Mouse (Mus musculus) myocyte (in vitro differentiated cells): ENCODE results near the gene Myo1e. TPM values are rescaled to one million over a fixed set of nuclear protein-coding genes. Genes with fewer than 3 reads are reported as not detected.
A peak's percentile ranks its signal among the peaks of the same experiment; 100 is the strongest.

Experiments
- H3K27me3 ChIP-seq: one replicate; pipeline ENCODE4 v1.6.1; 2011; ENCODE audit not compliant: control insufficient read depth, insufficient read depth, insufficient read length
- H3K36me3 ChIP-seq: one replicate; pipeline ENCODE4 v1.6.1; 2011; ENCODE audit not compliant: control insufficient read depth, insufficient read depth
- H3K4me2 ChIP-seq: one replicate; pipeline ENCODE4 v1.6.1; 2011; ENCODE audit warnings: low read depth, control low read depth
- H3K4me3 ChIP-seq: one replicate; pipeline ENCODE4 v1.5.1; 2011; ENCODE audit warnings: mild to moderate bottlenecking, control low read depth, moderate library complexity
- H3K79me2 ChIP-seq: one replicate; pipeline ENCODE4 v1.6.1; 2011; ENCODE audit not compliant: control insufficient read depth, insufficient read depth
- H3ac ChIP-seq: one replicate; pipeline ENCODE4 v1.6.1; 2011; ENCODE audit not compliant: control insufficient read depth, insufficient read length
- CEBPB ChIP-seq: IDR thresholded peaks from 2 replicates; pipeline ENCODE4 v1.6.1; 2011; ENCODE audit warnings: mild to moderate bottlenecking, moderate library complexity; ENCODE audit not compliant: poor library complexity, insufficient read depth, severe bottlenecking
- E2F4 ChIP-seq: IDR thresholded peaks from one replicate; pipeline ENCODE4 v1.6.1; 2011; ENCODE audit warnings: mild to moderate bottlenecking, control low read depth, moderate library complexity; ENCODE audit not compliant: insufficient read depth
- MAX ChIP-seq: IDR thresholded peaks from one replicate; pipeline ENCODE4 v1.6.1; 2011; ENCODE audit warnings: low read depth, mild to moderate bottlenecking, control low read depth
- MYOD1 ChIP-seq, 3 experiments: IDR thresholded peaks; one replicate each; pipeline ENCODE4 v1.6.1; 2011; ENCODE audit warnings: control low read depth in 2 of 3, low read depth in 2 of 3, mild to moderate bottlenecking in 2 of 3, moderate library complexity in 1 of 3; ENCODE audit not compliant: insufficient read length in 2 of 3, control insufficient read depth in 1 of 3
- MYOG ChIP-seq, 3 experiments: IDR thresholded peaks; one replicate each; pipeline ENCODE4 v1.6.1; 2011; ENCODE audit warnings: control low read depth in 2 of 3, low read depth in 2 of 3, mild to moderate bottlenecking in 2 of 3; ENCODE audit not compliant: insufficient read length in 2 of 3, control insufficient read depth in 1 of 3, insufficient read depth in 1 of 3
- POLR2A ChIP-seq: IDR thresholded peaks from one replicate; pipeline ENCODE4 v1.6.1; 2011; ENCODE audit warnings: low read depth, mild to moderate bottlenecking, control low read depth, moderate library complexity; ENCODE audit not compliant: insufficient read length
- POLR2AphosphoS2 ChIP-seq: IDR thresholded peaks from one replicate; pipeline ENCODE4 v1.6.1; 2011; ENCODE audit warnings: low read depth, control low read depth; ENCODE audit not compliant: insufficient read length
- REST ChIP-seq: IDR thresholded peaks from one replicate; pipeline ENCODE4 v1.6.1; 2011; ENCODE audit warnings: mild to moderate bottlenecking, control low read depth, moderate library complexity; ENCODE audit not compliant: insufficient read depth, insufficient read length
- SRF ChIP-seq: IDR thresholded peaks from one replicate; pipeline ENCODE4 v1.6.1; 2011; ENCODE audit warnings: low read depth; ENCODE audit not compliant: control insufficient read depth, insufficient read length
- TCF12 ChIP-seq: IDR thresholded peaks from one replicate; pipeline ENCODE4 v1.6.1; 2011; ENCODE audit warnings: mild to moderate bottlenecking, control low read depth; ENCODE audit not compliant: poor library complexity, insufficient read depth, severe bottlenecking
- TCF3 ChIP-seq: IDR thresholded peaks from one replicate; pipeline ENCODE4 v1.6.1; 2011; ENCODE audit warnings: low read depth, control low read depth; ENCODE audit not compliant: insufficient read length
- USF1 ChIP-seq: IDR thresholded peaks from one replicate; pipeline ENCODE4 v1.6.1; 2011; ENCODE audit warnings: low read depth, mild to moderate bottlenecking, control low read depth, moderate library complexity
- polyA plus RNA-seq: library from polyadenylated mRNA; unstranded; fragments of >200 nt; fragmentation: generic; extraction: Trizol; gene quantifications from one replicate; pipeline ENCODE4 v1.2.1, GENCODE M21; 2012; ENCODE audit warnings: missing spikeins

The Myo1e gene
- polyA plus RNA-seq, 1 experiment, result 26.5 TPM

DNA sequence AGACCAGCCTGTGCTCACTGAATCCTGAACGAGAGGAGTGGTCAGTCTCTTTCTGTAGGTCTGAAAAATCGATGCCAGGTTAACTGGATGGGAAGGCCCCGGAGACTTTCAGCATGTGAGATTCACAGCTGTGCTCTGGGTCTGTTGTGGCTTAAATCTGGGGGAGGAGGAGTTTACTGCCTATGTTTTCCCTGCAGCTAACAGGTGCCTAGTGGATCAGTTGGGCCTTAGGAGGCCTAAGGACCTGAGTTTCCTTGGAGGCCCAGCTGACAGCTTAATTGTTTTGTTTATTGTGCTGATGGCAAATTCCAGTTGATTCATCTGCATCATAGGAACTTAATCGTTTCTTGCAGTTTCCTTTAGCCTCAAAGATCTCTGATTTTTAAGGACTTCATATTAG, 16.0 kb downstream of the Myo1e start:
- no peak overlapping the region for H3K4me3 ChIP-seq
- no peaks in the 10 kb centered on the region for H3K36me3 ChIP-seq
- H3K4me2 ChIP-seq, result no peak overlapping the region
- H3K27me3 ChIP-seq, result no peaks in the 10 kb centered on the region
- H3K79me2 ChIP-seq, result peaks cover 95% of the 10 kb centered on the region
- peak; percentile 37 to 80 (median 47) for TF ChIP-seq MYOD1 (IDR thresholded peaks at IDR 0.05; ENCODE audit: control insufficient read depth in 1 of 3, insufficient read length in 2 of 3, low read depth in 2 of 3)
- TF ChIP-seq REST, result no peak
- peak in 2 of 3 experiments; percentile 64 to 65 for TF ChIP-seq MYOG (IDR thresholded peaks at IDR 0.05; ENCODE audit: control insufficient read depth in 1 of 3, insufficient read depth in 1 of 3, insufficient read length in 2 of 3, low read depth in 2 of 3)
- TF ChIP-seq MAX, result no peak
- peak; percentile 20 for TF ChIP-seq TCF12
- TF ChIP-seq POLR2AphosphoS2, result no peak
- no peak overlapping the region for H3ac ChIP-seq

DNA sequence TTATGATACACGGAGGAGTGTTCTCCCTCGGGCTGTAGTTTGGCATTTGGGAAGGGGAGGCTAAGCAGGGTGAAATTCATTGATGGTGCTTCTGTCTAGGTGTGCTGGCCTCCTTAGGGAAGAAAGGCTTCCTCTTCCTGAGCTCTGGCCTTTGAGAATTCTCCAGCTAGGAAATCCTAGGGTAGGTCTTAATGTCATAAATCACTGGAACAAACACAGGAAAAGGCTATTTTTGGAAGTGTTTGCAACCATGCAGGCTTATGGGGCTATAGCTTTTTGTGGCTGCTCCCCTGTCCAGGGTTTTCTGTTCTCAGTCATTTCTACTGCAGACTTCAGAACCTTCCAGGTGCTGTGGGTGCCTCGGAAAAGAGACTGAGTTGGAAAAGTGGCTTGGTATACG, 16.9 kb downstream of the Myo1e start:
- H3ac ChIP-seq, result no peak overlapping the region
- TF ChIP-seq MYOD1 (IDR thresholded peaks at IDR 0.05; ENCODE audit: control insufficient read depth in 1 of 3, insufficient read length in 2 of 3, low read depth in 2 of 3) (no peak), TCF3 (no peak), MAX (no peak), SRF (no peak), POLR2A (no peak), CEBPB (no peak), MYOG (IDR thresholded peaks at IDR 0.05; ENCODE audit: control insufficient read depth in 1 of 3, insufficient read depth in 1 of 3, insufficient read length in 2 of 3, low read depth in 2 of 3) (no peak), REST (no peak), TCF12 (no peak), USF1 (no peak), POLR2AphosphoS2 (no peak)
- peak overlapping the region; percentile 13 for H3K4me2 ChIP-seq
- H3K36me3 ChIP-seq, result no peaks in the 10 kb centered on the region
- peaks cover 95% of the 10 kb centered on the region for H3K79me2 ChIP-seq
- no peak overlapping the region for H3K4me3 ChIP-seq
- H3K27me3 ChIP-seq, result no peaks in the 10 kb centered on the region

- TF ChIP-seq CEBPB, result no peak
- no peak for TF ChIP-seq USF1
- no peak overlapping the region for H3K4me3 ChIP-seq
- H3K27me3 ChIP-seq, result no peaks in the 10 kb centered on the region
- peaks cover 98% of the 10 kb centered on the region for H3K79me2 ChIP-seq
- no peaks in the 10 kb centered on the region for H3K36me3 ChIP-seq
- no peak overlapping the region for H3K4me2 ChIP-seq
- H3ac ChIP-seq, result no peak overlapping the region
Measured at GRCm38 (mm10) chr9:70226359-70226758, 19.2 kb downstream of the Myo1e start.

DNA sequence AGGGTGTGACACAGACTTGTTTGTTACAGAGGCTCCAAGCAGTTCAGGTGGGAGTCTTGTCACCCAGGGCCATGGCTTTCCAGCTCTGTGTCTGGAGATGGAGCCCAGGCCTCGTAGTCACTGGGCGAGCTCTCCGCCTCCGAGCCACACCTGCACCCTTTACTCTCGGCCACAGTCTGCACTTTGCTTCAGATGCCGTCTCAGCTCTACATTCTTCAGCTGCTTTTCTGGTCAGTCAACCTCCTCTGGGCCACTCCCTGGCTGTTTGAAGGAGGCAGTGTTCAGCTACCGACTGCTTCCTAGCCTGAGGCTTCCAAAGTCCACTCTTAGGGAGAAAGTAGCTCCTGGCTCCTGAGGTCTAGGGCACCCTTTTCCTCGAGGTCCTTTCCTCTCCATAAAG, 22.7 kb downstream of the Myo1e start:
- Histone ChIP-seq H3K4me2 (peak overlapping the region; percentile 58), H3K79me2 (peaks cover 98% of the 10 kb centered on the region), H3K4me3 (no peak overlapping the region), H3K27me3 (no peaks in the 10 kb centered on the region), H3ac (no peak overlapping the region), H3K36me3 (no peaks in the 10 kb centered on the region)
- TF ChIP-seq POLR2A (no peak), MYOD1 (IDR thresholded peaks at IDR 0.05; ENCODE audit: control insufficient read depth in 1 of 3, insufficient read length in 2 of 3, low read depth in 2 of 3) (peak in 1 of 3 experiments; percentile 73), TCF12 (peak; percentile 10), SRF (no peak), MAX (no peak), MYOG (IDR thresholded peaks at IDR 0.05; ENCODE audit: control insufficient read depth in 1 of 3, insufficient read depth in 1 of 3, insufficient read length in 2 of 3, low read depth in 2 of 3) (peak in 1 of 3 experiments; percentile 68), CEBPB (no peak), E2F4 (no peak), TCF3 (no peak), REST (no peak), USF1 (no peak), POLR2AphosphoS2 (no peak)

DNA sequence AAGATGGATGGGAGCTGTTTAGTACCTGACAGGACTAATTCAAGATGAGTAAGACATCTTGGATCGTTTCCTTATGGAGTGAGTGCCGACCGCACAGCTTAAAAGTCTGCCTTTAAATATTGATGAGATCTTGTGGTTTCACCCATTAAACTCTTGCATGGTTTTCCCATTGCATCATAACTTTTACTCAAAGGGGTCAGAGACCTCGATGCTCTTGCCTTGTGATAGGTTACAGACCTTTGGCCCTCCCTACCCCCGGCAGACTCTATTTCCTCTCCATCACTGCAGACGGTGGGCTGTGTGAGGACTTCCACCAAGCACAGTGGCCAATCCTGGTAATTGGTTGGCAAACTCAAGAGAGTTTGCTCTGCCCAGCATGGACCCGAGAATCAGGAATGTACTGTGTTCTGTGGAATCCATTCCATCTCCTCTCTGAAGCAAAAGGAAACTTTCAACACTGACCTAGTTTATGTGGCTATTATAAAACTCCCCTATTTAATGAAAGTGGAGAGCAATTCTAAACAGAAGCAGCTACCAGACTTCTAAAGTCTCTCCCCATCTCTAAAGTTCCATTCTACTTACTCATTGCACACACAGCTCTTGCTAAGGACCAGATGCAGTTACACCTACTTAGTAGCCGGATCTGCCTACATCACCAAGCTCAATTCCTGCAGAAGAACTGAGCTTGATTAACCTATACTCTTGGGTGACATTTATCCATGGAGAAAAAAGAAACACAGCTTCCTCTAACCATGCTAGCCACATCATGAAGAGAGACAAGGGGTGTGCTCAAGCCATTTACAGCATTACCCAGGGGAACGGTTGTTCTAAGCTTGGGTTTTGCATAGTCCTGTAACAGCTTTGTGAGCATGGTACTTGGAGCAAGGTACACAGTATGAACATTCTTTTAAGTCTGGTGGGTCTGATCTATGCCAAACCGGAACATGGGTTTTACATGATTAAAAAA, 25.2 kb downstream of the Myo1e start:
- TF ChIP-seq USF1, result no peak
- H3K36me3 ChIP-seq, result no peaks in the 10 kb centered on the region
- no peak overlapping the region for H3K4me3 ChIP-seq
- H3K4me2 ChIP-seq, result peak overlapping the region; percentile 51
- H3K27me3 ChIP-seq, result no peaks in the 10 kb centered on the region
- H3ac ChIP-seq, result no peak overlapping the region
- H3K79me2 ChIP-seq, result peaks cover 98% of the 10 kb centered on the region
